Mouse (Mus musculus): ENCODE results near the gene Slc48a1. TPM values are rescaled to one million over a fixed set of nuclear protein-coding genes. Genes with fewer than 3 reads are reported as not detected.

Slc48a1 gene
- total RNA-seq, 2 experiments from 2014 or later: 157 to 169 TPM

- DNase-seq (ENCODE audit: low spot score in 2 of 2): peak; percentile 42 to 44
- intact Hi-C loops (cut with DNase I): loop anchor here (5.0 kb wide), 1 partner anchor 44 kb away; no protein-coding TSS in a partner anchor
Observed at GRCm38 (mm10) chr15:97831242-97831986, 53.1 kb downstream of the Slc48a1 start.

GRCm38 (mm10) chr15:97831987-97832640 is 53.8 kb downstream of the Slc48a1 start:
- intact Hi-C loops (cut with DNase I): loop anchor here (5.0 kb wide), 1 partner anchor 45 kb away; no protein-coding TSS in a partner anchor

GRCm38 (mm10) chr15:97832764-97833479 is 54.6 kb downstream of the Slc48a1 start:
- intact Hi-C loops (cut with DNase I): loop anchor here (5.0 kb wide), 1 partner anchor 46 kb away; no protein-coding TSS in a partner anchor

More at GRCm38 (mm10) chr15:97831987-97832640, 53.8 kb downstream of the Slc48a1 start:
- no peak for DNase-seq (ENCODE audit: low spot score in 2 of 2)

GRCm38 (mm10) chr15:97836153-97836893 is 58.0 kb downstream of the Slc48a1 start:
- intact Hi-C loops (cut with DNase I): no loop called here
- DNase-seq (ENCODE audit: low spot score in 2 of 2): no peak

More at GRCm38 (mm10) chr15:97832764-97833479, 54.6 kb downstream of the Slc48a1 start:
- DNase-seq (ENCODE audit: low spot score in 2 of 2): no peak

DNA sequence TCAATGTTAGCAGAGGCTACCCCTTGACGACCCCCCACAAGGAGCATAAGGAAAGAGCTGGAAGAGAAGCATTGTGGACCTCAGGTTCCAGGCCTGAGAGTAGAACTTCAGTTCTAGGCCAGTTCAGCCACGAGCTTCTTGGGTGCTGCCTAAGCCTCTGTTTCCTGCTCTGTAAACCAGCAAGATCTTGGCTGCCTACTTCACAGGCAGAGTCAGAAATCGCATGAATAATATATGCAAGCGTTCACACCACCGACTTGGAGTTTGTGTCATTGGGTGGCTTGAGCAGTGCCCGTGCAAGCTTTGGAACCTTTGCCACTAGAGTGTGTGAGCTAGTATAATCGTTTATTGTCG is 58.6 kb downstream of the Slc48a1 start:
- intact Hi-C loops (cut with DNase I): no loop called here
- no peak for DNase-seq (ENCODE audit: low spot score in 2 of 2)

- intact Hi-C loops (cut with DNase I): no loop called here
- no peak for DNase-seq (ENCODE audit: low spot score in 2 of 2)
Observed at GRCm38 (mm10) chr15:97837491-97838061, 59.3 kb downstream of the Slc48a1 start.

DNA sequence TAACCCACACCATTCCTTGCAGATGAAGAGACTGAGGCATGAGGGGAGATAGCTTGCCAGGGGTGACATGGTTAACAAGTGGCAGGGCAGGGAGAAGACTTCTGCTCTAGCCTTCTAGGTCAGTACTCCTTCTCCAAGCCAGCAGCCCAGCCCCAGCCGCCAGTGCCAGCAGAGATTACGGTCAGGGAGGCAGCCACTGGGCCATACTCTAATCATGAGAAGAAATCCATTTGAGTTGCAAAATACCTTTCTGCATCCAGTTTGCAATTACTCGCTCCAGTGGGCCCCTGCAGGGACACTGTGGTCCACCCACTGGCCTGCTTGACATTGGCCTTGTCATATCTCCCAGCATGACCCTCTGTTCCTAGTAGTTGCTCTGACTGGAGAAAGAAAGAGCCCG is 60.1 kb downstream of the Slc48a1 start:
- intact Hi-C loops (cut with DNase I): no loop called here
- no peak for DNase-seq (ENCODE audit: low spot score in 2 of 2)

- intact Hi-C loops (cut with DNase I): no loop called here
Observed at GRCm38 (mm10) chr15:97839012-97839411, 60.7 kb downstream of the Slc48a1 start.

GRCm38 (mm10) chr15:97839473-97839872 is 61.2 kb downstream of the Slc48a1 start:
- no peak for DNase-seq (ENCODE audit: low spot score in 2 of 2)
- intact Hi-C loops (cut with DNase I): no loop called here

More at GRCm38 (mm10) chr15:97839012-97839411, 60.7 kb downstream of the Slc48a1 start:
- no peak for DNase-seq (ENCODE audit: low spot score in 2 of 2)

GRCm38 (mm10) chr15:97839991-97840455 is 61.7 kb downstream of the Slc48a1 start:
- DNase-seq (ENCODE audit: low spot score in 2 of 2): no peak
- intact Hi-C loops (cut with DNase I): no loop called here

- intact Hi-C loops (cut with DNase I): no loop called here
- no peak for DNase-seq (ENCODE audit: low spot score in 2 of 2)
Observed at GRCm38 (mm10) chr15:97840781-97841180, 62.5 kb downstream of the Slc48a1 start.

GRCm38 (mm10) chr15:97841383-97841782 is 63.1 kb downstream of the Slc48a1 start:
- DNase-seq (ENCODE audit: low spot score in 2 of 2): no peak
- intact Hi-C loops (cut with DNase I): no loop called here

- no peak for DNase-seq (ENCODE audit: low spot score in 2 of 2)
- intact Hi-C loops (cut with DNase I): no loop called here
Observed at GRCm38 (mm10) chr15:97842058-97842457, 63.7 kb downstream of the Slc48a1 start.

Other genes with a start within 250 kb of the Slc48a1 start
- gene Rpap3, start 72.7 kb upstream of the Slc48a1 start, total RNA-seq (2021): 10 to 100 TPM; 27.4 to 28.2 TPM
- gene Endou, start 47.2 kb upstream of the Slc48a1 start, total RNA-seq (2021): under 1 TPM; 0.94 to 0.97 TPM
- 10 to 100 TPM; 28.9 to 36.7 TPM for gene Rapgef3, start 10.5 kb upstream of the Slc48a1 start, total RNA-seq (2021)
- gene Hdac7, start 66.0 kb downstream of the Slc48a1 start, total RNA-seq (2021): 10 to 100 TPM; 23.7 to 25.9 TPM
- gene Vdr, start 132.1 kb downstream of the Slc48a1 start, total RNA-seq (2021): under 1 TPM; 0.13 TPM
- 10 to 100 TPM; 14.9 to 16.3 TPM for gene Tmem106c, start 185.7 kb downstream of the Slc48a1 start, total RNA-seq (2021)
- gene Col2a1, start 226.2 kb downstream of the Slc48a1 start, total RNA-seq (2021): under 1 TPM; 0.57 to 0.97 TPM

Measured in left cerebral cortex, postnatal 14 days (tissue).